ENCODE assay signal across 18 mouse cellular contexts in genomic region chr4:153381433-153381832, GRCm38 (mm10).
A peak's percentile ranks its signal among the peaks of the same experiment; 100 is the strongest.
DNase-seq lines count a peak whose midpoint lies in the region; ATAC-seq and TF ChIP-seq lines count a peak whose summit lies in the region.
"Had no signal": no experiment of that assay in that cellular context is flagged by ENCODE, and none has a peak within 500 bp of the region (broad histone marks: within the 10 kb centered on the region; RNA-seq: fewer than 3 reads in every experiment).

No protein-coding gene starts in this region.

- H3K9ac ChIP-seq in kidney, postnatal 0 days (ENCODE audit: low read depth, low read length), result no peak overlapping the region
- H3K9ac ChIP-seq: embryonic facial prominence, embryonic 12.5 days; forebrain, embryonic 12.5 days had no signal

- DNase-seq in kidney, postnatal 0 days (ENCODE audit: low spot score), result peak; percentile 14
- DNase-seq in kidney, postnatal 10 days, result no peak
- peak; percentile 56 for DNase-seq in retina, postnatal 1 day
- DNase-seq in ovary, postnatal 36 days (ENCODE audit: low spot score), result no peak
- DNase-seq: adrenal gland, adult 2 months; adrenal gland, postnatal 10 days; adrenal gland, postnatal 25 days; B cell, adult 2 months had no signal

- no peaks in the 10 kb centered on the region for H3K9me3 ChIP-seq in kidney, postnatal 0 days (replicated peaks; ENCODE audit: low read length)
- H3K9me3 ChIP-seq in megakaryocyte, embryonic 14.5 days, result peaks cover 89% of the 10 kb centered on the region
- H3K9me3 ChIP-seq: embryonic facial prominence, embryonic 12.5 days; forebrain, embryonic 12.5 days had no signal

- ATAC-seq in kidney, postnatal 0 days (replicated peaks; ENCODE audit: low FRiP score, low read depth), result no peak
- ATAC-seq in megakaryocyte, adult 5-6 weeks (ENCODE audit: poor library complexity, severe bottlenecking), result no peak
- ATAC-seq: CD4-positive, CD25-positive, alpha-beta regulatory T cell, adult 4 months; forebrain, embryonic 14.5 days; forebrain, embryonic 16.5 days had no signal

- H3K4me1 ChIP-seq in kidney, postnatal 0 days (replicated peaks; ENCODE audit: insufficient read depth, low read length), result no peaks in the 10 kb centered on the region
- H3K4me1 ChIP-seq in megakaryocyte, embryonic 14.5 days, result no peaks in the 10 kb centered on the region

- no peaks in the 10 kb centered on the region for H3K36me3 ChIP-seq in kidney, postnatal 0 days (ENCODE audit: insufficient read depth, low read length)
- no peaks in the 10 kb centered on the region for H3K36me3 ChIP-seq in megakaryocyte, embryonic 14.5 days (replicated peaks; ENCODE audit: low read length)
- H3K36me3 ChIP-seq: embryonic facial prominence, embryonic 10.5 days; embryonic facial prominence, embryonic 12.5 days; forebrain, embryonic 12.5 days; G1E had no signal

- no peak for TF ChIP-seq CTCF in kidney, postnatal 0 days (IDR thresholded peaks at IDR 0.05; ENCODE audit: low read depth)

- H3K27ac ChIP-seq in kidney, postnatal 0 days, result no peak overlapping the region
- H3K27ac ChIP-seq: embryonic facial prominence, embryonic 10.5 days; embryonic facial prominence, embryonic 12.5 days; forebrain, embryonic 12.5 days had no signal

- 43% methylated on average over 7 of the region's 7 CpGs for WGBS in kidney, postnatal 0 days

- no peak overlapping the region for H3K4me3 ChIP-seq in kidney, postnatal 0 days (replicated peaks; ENCODE audit: low read depth, low read length)
- peak overlapping the region; percentile 30 for H3K4me3 ChIP-seq in megakaryocyte, embryonic 14.5 days (replicated peaks)
- H3K4me3 ChIP-seq: embryonic facial prominence, embryonic 10.5 days; embryonic facial prominence, embryonic 12.5 days; forebrain, embryonic 12.5 days had no signal

- H3K4me2 ChIP-seq in kidney, postnatal 0 days (ENCODE audit: low read length), result no peak overlapping the region
- H3K4me2 ChIP-seq: embryonic facial prominence, embryonic 12.5 days; forebrain, embryonic 12.5 days had no signal

- H3K27me3 ChIP-seq in kidney, postnatal 0 days (ENCODE audit: insufficient read depth, low read length), result no peaks in the 10 kb centered on the region
- no peaks in the 10 kb centered on the region for H3K27me3 ChIP-seq in megakaryocyte, embryonic 14.5 days (replicated peaks)
- H3K27me3 ChIP-seq: CH12.LX; embryonic facial prominence, embryonic 12.5 days had no signal

Comparison
In these comparisons a context has a peak if more than half of its experiments do, and no peak if none do; other contexts are left out.
1. DNase-seq: peak in kidney, postnatal 0 days (single experiment) and retina, postnatal 1 day (single experiment); none in kidney, postnatal 10 days (single experiment) and ovary, postnatal 36 days (single experiment).